Mouse (Mus musculus) myocyte (in vitro differentiated cells): Measurements from ENCODE around the gene Klf17. TPM values are rescaled to one million over a fixed set of nuclear protein-coding genes. Genes with fewer than 3 reads are reported as not detected.
"Not testable (repeated sequence)": the region's sequence is repeated elsewhere in the genome, so short reads cannot be mapped to it uniquely, and the experiment has no call there.

Experiments
- H3K27me3 ChIP-seq: one replicate; pipeline ENCODE4 v1.6.1; 2011; ENCODE audit not compliant: control insufficient read depth, insufficient read depth, insufficient read length
- H3K36me3 ChIP-seq: one replicate; pipeline ENCODE4 v1.6.1; 2011; ENCODE audit not compliant: control insufficient read depth, insufficient read depth
- H3K4me2 ChIP-seq: one replicate; pipeline ENCODE4 v1.6.1; 2011; ENCODE audit warnings: low read depth, control low read depth
- H3K4me3 ChIP-seq: one replicate; pipeline ENCODE4 v1.5.1; 2011; ENCODE audit warnings: mild to moderate bottlenecking, control low read depth, moderate library complexity
- H3K79me2 ChIP-seq: one replicate; pipeline ENCODE4 v1.6.1; 2011; ENCODE audit not compliant: control insufficient read depth, insufficient read depth
- H3ac ChIP-seq: one replicate; pipeline ENCODE4 v1.6.1; 2011; ENCODE audit not compliant: control insufficient read depth, insufficient read length
- CEBPB ChIP-seq: IDR thresholded peaks from 2 replicates; pipeline ENCODE4 v1.6.1; 2011; ENCODE audit warnings: mild to moderate bottlenecking, moderate library complexity; ENCODE audit not compliant: poor library complexity, insufficient read depth, severe bottlenecking
- E2F4 ChIP-seq: IDR thresholded peaks from one replicate; pipeline ENCODE4 v1.6.1; 2011; ENCODE audit warnings: mild to moderate bottlenecking, control low read depth, moderate library complexity; ENCODE audit not compliant: insufficient read depth
- MAX ChIP-seq: IDR thresholded peaks from one replicate; pipeline ENCODE4 v1.6.1; 2011; ENCODE audit warnings: low read depth, mild to moderate bottlenecking, control low read depth
- MYOD1 ChIP-seq, 3 experiments: IDR thresholded peaks; one replicate each; pipeline ENCODE4 v1.6.1; 2011; ENCODE audit warnings: control low read depth in 2 of 3, low read depth in 2 of 3, mild to moderate bottlenecking in 2 of 3, moderate library complexity in 1 of 3; ENCODE audit not compliant: insufficient read length in 2 of 3, control insufficient read depth in 1 of 3
- MYOG ChIP-seq, 3 experiments: IDR thresholded peaks; one replicate each; pipeline ENCODE4 v1.6.1; 2011; ENCODE audit warnings: control low read depth in 2 of 3, low read depth in 2 of 3, mild to moderate bottlenecking in 2 of 3; ENCODE audit not compliant: insufficient read length in 2 of 3, control insufficient read depth in 1 of 3, insufficient read depth in 1 of 3
- POLR2AphosphoS2 ChIP-seq: IDR thresholded peaks from one replicate; pipeline ENCODE4 v1.6.1; 2011; ENCODE audit warnings: low read depth, control low read depth; ENCODE audit not compliant: insufficient read length
- REST ChIP-seq: IDR thresholded peaks from one replicate; pipeline ENCODE4 v1.6.1; 2011; ENCODE audit warnings: mild to moderate bottlenecking, control low read depth, moderate library complexity; ENCODE audit not compliant: insufficient read depth, insufficient read length
- SRF ChIP-seq: IDR thresholded peaks from one replicate; pipeline ENCODE4 v1.6.1; 2011; ENCODE audit warnings: low read depth; ENCODE audit not compliant: control insufficient read depth, insufficient read length
- TCF12 ChIP-seq: IDR thresholded peaks from one replicate; pipeline ENCODE4 v1.6.1; 2011; ENCODE audit warnings: mild to moderate bottlenecking, control low read depth; ENCODE audit not compliant: poor library complexity, insufficient read depth, severe bottlenecking
- USF1 ChIP-seq: IDR thresholded peaks from one replicate; pipeline ENCODE4 v1.6.1; 2011; ENCODE audit warnings: low read depth, mild to moderate bottlenecking, control low read depth, moderate library complexity
- polyA plus RNA-seq: library from polyadenylated mRNA; unstranded; fragments of >200 nt; fragmentation: generic; extraction: Trizol; gene quantifications from one replicate; pipeline ENCODE4 v1.2.1, GENCODE M21; 2012; ENCODE audit warnings: missing spikeins

The Klf17 gene
- polyA plus RNA-seq, 1 experiment = not detected

DNA sequence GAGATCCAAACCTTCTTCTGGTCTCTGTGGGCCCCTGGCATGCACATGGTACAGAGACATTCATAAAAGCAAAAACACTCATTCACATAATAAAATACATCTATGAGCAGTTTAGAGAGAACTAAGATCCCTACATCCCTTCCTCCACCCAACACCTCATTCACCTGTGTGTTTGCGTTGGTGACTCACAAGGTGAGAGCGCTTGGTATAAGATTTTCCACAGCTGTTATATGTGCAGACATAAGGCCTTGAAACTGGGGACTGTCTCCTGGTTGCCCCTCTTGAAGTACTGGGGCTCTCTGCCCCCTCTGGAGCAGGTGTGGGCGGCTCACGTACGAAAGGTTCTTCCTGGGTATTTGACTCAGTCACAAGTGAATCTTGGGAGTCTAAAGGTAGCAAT is 5.3 kb downstream of the Klf17 start:
- Histone ChIP-seq H3K79me2 (no peaks in the 10 kb centered on the region), H3ac (no peak overlapping the region), H3K27me3 (no peaks in the 10 kb centered on the region), H3K4me3 (no peak overlapping the region), H3K36me3 (no peaks in the 10 kb centered on the region), H3K4me2 (no peak overlapping the region)
- TF ChIP-seq TCF12 (no peak), CEBPB (no peak), MAX (no peak), MYOG (IDR thresholded peaks at IDR 0.05; ENCODE audit: control insufficient read depth in 1 of 3, insufficient read depth in 1 of 3, insufficient read length in 2 of 3, low read depth in 2 of 3) (no peak), USF1 (no peak), E2F4 (no peak), SRF (no peak), REST (no peak), POLR2AphosphoS2 (no peak)

- H3K36me3 ChIP-seq, H3ac ChIP-seq, H3K4me3 ChIP-seq, H3K27me3 ChIP-seq, H3K79me2 ChIP-seq, H3K4me2 ChIP-seq: not testable (repeated sequence)
These were observed 13.0 kb downstream of the Klf17 start for GRCm38 (mm10) chr4:117752469-117752868.

DNA sequence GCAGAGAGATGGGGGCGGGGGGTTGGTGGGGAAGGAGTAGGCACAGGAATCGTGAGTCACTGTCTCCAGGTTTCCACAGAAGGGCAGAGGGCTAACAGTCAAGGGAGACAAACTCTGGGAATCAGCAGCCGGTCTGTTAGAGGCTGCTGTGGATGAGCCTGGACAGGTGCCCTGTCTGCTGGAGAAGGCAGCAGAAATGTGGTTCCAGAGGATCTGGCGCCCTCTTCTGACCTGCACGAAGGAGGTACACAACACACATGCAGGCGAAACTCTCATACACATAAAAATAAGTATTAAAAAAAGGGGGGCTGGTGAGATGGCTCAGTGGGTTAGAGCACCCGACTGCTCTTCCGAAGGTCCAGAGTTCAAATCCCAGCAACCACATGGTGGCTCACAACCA is 27.9 kb downstream of the Klf17 start:
- H3K4me3 ChIP-seq = no peak overlapping the region
- H3K27me3 ChIP-seq = peaks cover 6% of the 10 kb centered on the region
- H3ac ChIP-seq = no peak overlapping the region
- TF ChIP-seq TCF12 = no peak
- peak in 1 of 3 experiments; percentile 45 for TF ChIP-seq MYOD1 (IDR thresholded peaks at IDR 0.05; ENCODE audit: control insufficient read depth in 1 of 3, insufficient read length in 2 of 3, low read depth in 2 of 3)
- no peak overlapping the region for H3K4me2 ChIP-seq
- no peaks in the 10 kb centered on the region for H3K36me3 ChIP-seq
- H3K79me2 ChIP-seq = no peaks in the 10 kb centered on the region

- Histone ChIP-seq H3ac (no peak overlapping the region), H3K4me3 (no peak overlapping the region)
- TF ChIP-seq MAX (no peak), MYOD1 (IDR thresholded peaks at IDR 0.05; ENCODE audit: control insufficient read depth in 1 of 3, insufficient read length in 2 of 3, low read depth in 2 of 3) (no peak), CEBPB (no peak)
These were observed 33.5 kb downstream of the Klf17 start for GRCm38 (mm10) chr4:117731926-117732325.

GRCm38 (mm10) chr4:117724112-117724511 is 41.3 kb downstream of the Klf17 start, which contains the start of gene Gm12845:
Gene Gm12845, plus strand, starts transcription at chr4:117724412.
- Histone ChIP-seq H3K4me3 (no peak within 1 kb of the TSS), H3K79me2 (no peaks in the 10 kb centered on the region), H3ac (no peak within 1 kb of the TSS), H3K4me2 (no peak within 1 kb of the TSS), H3K36me3 (no peaks in the 10 kb centered on the region), H3K27me3 (peaks cover 33% of the 10 kb centered on the region)
- TF ChIP-seq SRF = no peak
- TF ChIP-seq USF1 = no peak
- no peak for TF ChIP-seq TCF12
- TF ChIP-seq E2F4 = no peak
- no peak for TF ChIP-seq POLR2AphosphoS2

More at GRCm38 (mm10) chr4:117731926-117732325, 33.5 kb downstream of the Klf17 start:
- H3K27me3 ChIP-seq = peaks cover 19% of the 10 kb centered on the region
- H3K36me3 ChIP-seq = no peaks in the 10 kb centered on the region
- H3K79me2 ChIP-seq = no peaks in the 10 kb centered on the region
- no peak overlapping the region for H3K4me2 ChIP-seq

DNA sequence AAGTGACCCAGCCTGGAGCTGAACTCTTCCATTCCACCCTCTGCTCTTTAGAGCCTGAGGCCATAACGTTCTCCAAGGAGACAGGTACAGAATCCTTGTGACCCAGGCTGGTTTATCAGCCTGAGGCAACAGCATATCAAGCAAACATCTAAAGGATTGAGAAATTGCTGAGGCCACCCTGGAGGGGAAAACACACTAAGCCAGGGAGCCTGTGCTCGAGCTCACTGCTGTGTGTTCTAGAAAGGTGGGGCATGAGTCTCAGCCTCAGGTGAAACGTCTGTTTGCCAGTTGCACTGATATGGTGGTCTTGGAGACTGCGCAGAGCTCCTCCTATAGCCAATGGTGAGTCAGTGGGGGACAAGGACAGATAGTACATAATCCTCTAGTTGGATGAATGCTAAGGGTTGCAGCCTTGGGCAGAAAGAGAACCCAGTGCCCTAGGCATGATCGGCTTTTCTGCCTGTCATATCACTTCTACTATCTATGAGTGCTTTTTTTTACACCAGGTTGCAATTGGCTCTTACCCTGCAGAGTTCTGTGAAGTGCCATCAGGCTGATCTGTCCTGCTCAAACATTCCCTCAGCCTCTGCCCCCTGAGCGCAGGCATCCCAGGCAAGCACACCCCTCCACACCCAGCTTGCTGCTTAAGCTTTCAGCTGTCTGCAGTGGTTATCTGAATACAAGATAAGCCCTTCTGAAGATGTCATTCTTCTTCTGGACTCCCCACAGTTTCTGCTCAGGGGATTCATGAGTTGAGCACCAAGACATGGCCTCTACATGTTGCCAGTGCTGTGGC is 51.9 kb downstream of the Klf17 start:
- Histone ChIP-seq H3K4me2 (no peak overlapping the region), H3K4me3 (no peak overlapping the region), H3K79me2 (no peaks in the 10 kb centered on the region), H3ac (no peak overlapping the region), H3K36me3 (no peaks in the 10 kb centered on the region), H3K27me3 (peaks cover 42% of the 10 kb centered on the region)
- TF ChIP-seq POLR2AphosphoS2 = no peak
- TF ChIP-seq E2F4 = no peak
- no peak for TF ChIP-seq MYOD1 (IDR thresholded peaks at IDR 0.05; ENCODE audit: control insufficient read depth in 1 of 3, insufficient read length in 2 of 3, low read depth in 2 of 3)
- TF ChIP-seq REST = no peak
- TF ChIP-seq SRF = no peak
- TF ChIP-seq CEBPB = no peak
- no peak for TF ChIP-seq MYOG (IDR thresholded peaks at IDR 0.05; ENCODE audit: control insufficient read depth in 1 of 3, insufficient read depth in 1 of 3, insufficient read length in 2 of 3, low read depth in 2 of 3)
- TF ChIP-seq TCF12 = no peak
- no peak for TF ChIP-seq MAX
- TF ChIP-seq USF1 = no peak
